Comparison of ENCODE assay signal across 14 mouse cellular contexts in genomic region chr19:38973666-38974065, GRCm38 (mm10). TPM values are rescaled to one million over a fixed set of nuclear protein-coding genes. Genes with fewer than 3 reads are reported as not detected.
DNase-seq lines count a peak whose midpoint lies in the region; ATAC-seq and TF ChIP-seq lines count a peak whose summit lies in the region.
"Had no signal": no experiment of that assay in that cellular context is flagged by ENCODE, and none has a peak within 500 bp of the region (broad histone marks: within the 10 kb centered on the region; RNA-seq: fewer than 3 reads in every experiment).

No protein-coding gene starts in this region.

- peaks cover 10% of the 10 kb centered on the region for H3K36me3 ChIP-seq in forebrain, embryonic 12.5 days (replicated peaks)
- H3K36me3 ChIP-seq in forebrain, embryonic 13.5 days (ENCODE audit: poor library complexity, severe bottlenecking), result peaks cover 8% of the 10 kb centered on the region
- H3K36me3 ChIP-seq in lung, embryonic 16.5 days (ENCODE audit: control insufficient read depth, insufficient read depth, low read length), result peaks cover 4% of the 10 kb centered on the region; the same call in 1 of the 2 replicates
- H3K36me3 ChIP-seq in midbrain, postnatal 0 days (ENCODE audit: insufficient read depth, low read length), result peaks cover 4% of the 10 kb centered on the region; the same call in 1 of the 2 replicates
- H3K36me3 ChIP-seq: hindbrain, embryonic 13.5 days had no signal

- no peak overlapping the region for H3K9ac ChIP-seq in forebrain, embryonic 12.5 days
- H3K9ac ChIP-seq in forebrain, embryonic 13.5 days, result no peak overlapping the region
- H3K9ac ChIP-seq in lung, embryonic 16.5 days (ENCODE audit: low read length), result no peak overlapping the region
- no peak overlapping the region for H3K9ac ChIP-seq in midbrain, postnatal 0 days (replicated peaks; ENCODE audit: low read length, poor library complexity, severe bottlenecking)
- H3K9ac ChIP-seq: hindbrain, embryonic 13.5 days had no signal

- no peaks in the 10 kb centered on the region for H3K27me3 ChIP-seq in forebrain, embryonic 12.5 days
- no peaks in the 10 kb centered on the region for H3K27me3 ChIP-seq in forebrain, embryonic 13.5 days
- no peaks in the 10 kb centered on the region for H3K27me3 ChIP-seq in lung, embryonic 16.5 days (ENCODE audit: control insufficient read depth, insufficient read depth, low read depth, low read length)
- H3K27me3 ChIP-seq in midbrain, postnatal 0 days (ENCODE audit: insufficient read depth, low read length), result no peaks in the 10 kb centered on the region
- H3K27me3 ChIP-seq: hindbrain, embryonic 13.5 days had no signal

- 74% methylated on average over 7 of the region's 7 CpGs for WGBS in forebrain, embryonic 12.5 days
- WGBS in forebrain, embryonic 13.5 days, result 65% methylated on average over 7 of the region's 7 CpGs
- WGBS in lung, embryonic 16.5 days, result 48% methylated on average over 7 of the region's 7 CpGs
- WGBS in midbrain, postnatal 0 days, result 43% methylated on average over 7 of the region's 7 CpGs

- H3K4me2 ChIP-seq in forebrain, embryonic 12.5 days, result no peak overlapping the region
- no peak overlapping the region for H3K4me2 ChIP-seq in forebrain, embryonic 13.5 days
- H3K4me2 ChIP-seq in lung, embryonic 16.5 days (ENCODE audit: low read depth, low read length), result no peak overlapping the region
- no peak overlapping the region for H3K4me2 ChIP-seq in midbrain, postnatal 0 days (ENCODE audit: low read depth, low read length, poor library complexity, severe bottlenecking)
- H3K4me2 ChIP-seq: hindbrain, embryonic 13.5 days had no signal

- no peak overlapping the region for H3K4me3 ChIP-seq in forebrain, embryonic 12.5 days (replicated peaks)
- H3K4me3 ChIP-seq in forebrain, embryonic 13.5 days, result no peak overlapping the region
- no peak overlapping the region for H3K4me3 ChIP-seq in lung, embryonic 16.5 days (ENCODE audit: low read length)
- H3K4me3 ChIP-seq in midbrain, postnatal 0 days (ENCODE audit: low read depth, low read length), result no peak overlapping the region
- H3K4me3 ChIP-seq: hindbrain, embryonic 13.5 days had no signal

- ATAC-seq in forebrain, embryonic 12.5 days (ENCODE audit: low FRiP score), result no peak
- no peak for ATAC-seq in forebrain, embryonic 13.5 days
- peak; percentile 36; the same call in 1 of the 2 replicates for ATAC-seq in lung, embryonic 16.5 days (ENCODE audit: low read depth)
- ATAC-seq in midbrain, postnatal 0 days (ENCODE audit: low FRiP score), result no peak
- ATAC-seq: CD4-positive, CD25-positive, alpha-beta regulatory T cell, adult 4 months had no signal

- H3K4me1 ChIP-seq in forebrain, embryonic 12.5 days, result no peaks in the 10 kb centered on the region
- H3K4me1 ChIP-seq in forebrain, embryonic 13.5 days, result no peaks in the 10 kb centered on the region
- no peaks in the 10 kb centered on the region for H3K4me1 ChIP-seq in lung, embryonic 16.5 days (replicated peaks; ENCODE audit: control insufficient read depth, insufficient read depth, low read length)
- H3K4me1 ChIP-seq in midbrain, postnatal 0 days (ENCODE audit: insufficient read depth, low read length), result no peaks in the 10 kb centered on the region
- H3K4me1 ChIP-seq: hindbrain, embryonic 13.5 days had no signal

- 0 out of 2 replicates have a peak overlapping the region, but pooled peaks have one; percentile 13 for H3K27ac ChIP-seq in forebrain, embryonic 12.5 days
- H3K27ac ChIP-seq in forebrain, embryonic 13.5 days, result no peak overlapping the region
- H3K27ac ChIP-seq in lung, embryonic 16.5 days (ENCODE audit: low read length), result no peak overlapping the region
- no peak overlapping the region for H3K27ac ChIP-seq in midbrain, postnatal 0 days (ENCODE audit: low read depth, low read length)
- H3K27ac ChIP-seq: hindbrain, embryonic 13.5 days had no signal

- TF ChIP-seq CTCF in midbrain, postnatal 0 days (IDR thresholded peaks at IDR 0.05), result no peak

- no peaks in the 10 kb centered on the region for H3K9me3 ChIP-seq in forebrain, embryonic 12.5 days
- no peaks in the 10 kb centered on the region for H3K9me3 ChIP-seq in forebrain, embryonic 13.5 days (replicated peaks)
- no peaks in the 10 kb centered on the region for H3K9me3 ChIP-seq in lung, embryonic 16.5 days (ENCODE audit: control insufficient read depth, low read length)
- no peaks in the 10 kb centered on the region for H3K9me3 ChIP-seq in midbrain, postnatal 0 days (ENCODE audit: low read length)
- H3K9me3 ChIP-seq: hindbrain, embryonic 13.5 days had no signal

- no peak for DNase-seq in lung, postnatal 36 days
- peak; percentile 53 for DNase-seq in adrenal gland, postnatal 14 days
- DNase-seq in midbrain, postnatal 0 days (ENCODE audit: low spot score), result peak; percentile 4
- DNase-seq in urinary bladder, adult 18-20 months (ENCODE audit: low spot score in 2 of 2), result no peak
- DNase-seq in layer of hippocampus, postnatal 14 days (ENCODE audit: low spot score in 2 of 2), result no peak
- DNase-seq: gastrocnemius, postnatal 36 days; lung, postnatal 14 days had no signal

RNA-seq across cellular contexts. Expression of gene Cyp2c55, which starts 33.2 kb away (rescaled TPM):
- polyA plus RNA-seq in forebrain, embryonic 12.5 days (2016; fragmentation: Nextera tagmentation; extraction: Ambion mirVana), result not detected in 2 replicates
- polyA plus RNA-seq in forebrain, embryonic 13.5 days (2015; fragmentation: Nextera tagmentation; extraction: Ambion mirVana), result not detected in 2 replicates
- polyA plus RNA-seq in lung, embryonic 16.5 days (2015; fragmentation: Nextera tagmentation; extraction: Ambion mirVana), result not detected in 2 replicates
- 0.67 TPM in 1 of 2 replicates, not detected in the other for total RNA-seq in adrenal gland, postnatal 14 days (2021)
- total RNA-seq in midbrain, postnatal 0 days (2014; rRNA removed), result 0.38 TPM in 1 of 2 replicates, not detected in the other
- 0.07 and 0.09 TPM in 2 replicates for polyA plus RNA-seq in midbrain, postnatal 0 days (2015; fragmentation: Nextera tagmentation; extraction: Ambion mirVana)
- under 1 TPM; 0.19 to 0.21 TPM for total RNA-seq in layer of hippocampus, postnatal 14 days (2021)
- total RNA-seq: gastrocnemius, postnatal 36 days; neutrophil, adult 5-6 weeks had no signal
- polyA plus RNA-seq: CD4-positive, CD25-positive, alpha-beta regulatory T cell, adult 4 months; embryonic facial prominence, embryonic 11.5 days; hindbrain, embryonic 13.5 days had no signal

RNA-seq across cellular contexts. Expression of gene Hells, which starts 43.0 kb away (rescaled TPM):
- polyA plus RNA-seq in forebrain, embryonic 12.5 days (2016; fragmentation: Nextera tagmentation; extraction: Ambion mirVana), result 89.0 and 90.0 TPM in 2 replicates
- 51.5 and 54.6 TPM in 2 replicates for polyA plus RNA-seq in forebrain, embryonic 13.5 days (2015; fragmentation: Nextera tagmentation; extraction: Ambion mirVana)
- polyA plus RNA-seq in lung, embryonic 16.5 days (2015; fragmentation: Nextera tagmentation; extraction: Ambion mirVana), result 45.2 and 47.9 TPM in 2 replicates
- total RNA-seq in adrenal gland, postnatal 14 days (2021), result 11.0 and 17.4 TPM in 2 replicates
- total RNA-seq in midbrain, postnatal 0 days (2014; rRNA removed), result 3.7 and 5.5 TPM in 2 replicates
- 3.6 and 4.8 TPM in 2 replicates for polyA plus RNA-seq in midbrain, postnatal 0 days (2015; fragmentation: Nextera tagmentation; extraction: Ambion mirVana)
- 1 to 10 TPM; 4.3 to 5.5 TPM for total RNA-seq in layer of hippocampus, postnatal 14 days (2021)

Comparison
In these comparisons a context has a peak if more than half of its experiments do, and no peak if none do; other contexts are left out.
1. DNase-seq: peak in adrenal gland, postnatal 14 days (single experiment) and midbrain, postnatal 0 days (single experiment); none in lung, postnatal 36 days (single experiment), urinary bladder, adult 18-20 months (0 of 2) and layer of hippocampus, postnatal 14 days (0 of 2).